Mouse (Mus musculus) NIH3T3 (cell line): Measurements from ENCODE around the gene Pfkp.
A peak's percentile ranks its signal among the peaks of the same experiment; 100 is the strongest.

ENCODE experiments used
- DNase-seq: peaks from one replicate; pipeline ENCODE4 v3.0.0-alpha.2; 2012; ENCODE audit warnings: low read depth

Pfkp gene

DNA sequence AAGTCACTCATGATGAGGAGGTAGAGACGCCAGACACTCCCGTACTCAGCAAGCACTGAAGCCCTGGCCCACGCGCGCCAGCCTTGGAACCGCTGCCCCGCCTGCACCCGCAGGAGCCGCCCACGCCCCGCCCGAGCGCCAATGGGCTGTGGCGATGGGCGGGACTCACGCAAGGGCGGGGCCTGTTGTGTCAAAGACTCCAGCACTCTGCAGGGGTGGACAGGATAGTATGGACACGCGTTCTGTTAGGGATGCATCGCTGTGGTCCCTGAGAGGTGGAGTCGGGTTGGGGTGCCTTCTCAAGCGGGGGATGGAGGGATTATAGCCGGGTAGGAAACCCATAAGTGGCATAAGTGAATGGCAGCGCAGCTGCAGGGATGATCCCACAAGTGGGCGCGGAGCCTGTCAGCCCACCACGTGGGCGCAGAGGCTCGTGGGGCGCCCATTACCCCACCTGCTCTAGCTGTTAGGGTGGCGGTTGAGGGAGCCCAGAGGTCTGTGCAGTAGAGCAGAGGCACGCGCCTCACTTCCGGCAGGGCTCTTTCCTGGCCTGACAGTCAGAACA lies at the start of gene Pfkp:
Gene Pfkp (minus strand): TSS at position 109 of the 565 bp plus-strand sequence.
- peak; percentile 90 for DNase-seq

DNA sequence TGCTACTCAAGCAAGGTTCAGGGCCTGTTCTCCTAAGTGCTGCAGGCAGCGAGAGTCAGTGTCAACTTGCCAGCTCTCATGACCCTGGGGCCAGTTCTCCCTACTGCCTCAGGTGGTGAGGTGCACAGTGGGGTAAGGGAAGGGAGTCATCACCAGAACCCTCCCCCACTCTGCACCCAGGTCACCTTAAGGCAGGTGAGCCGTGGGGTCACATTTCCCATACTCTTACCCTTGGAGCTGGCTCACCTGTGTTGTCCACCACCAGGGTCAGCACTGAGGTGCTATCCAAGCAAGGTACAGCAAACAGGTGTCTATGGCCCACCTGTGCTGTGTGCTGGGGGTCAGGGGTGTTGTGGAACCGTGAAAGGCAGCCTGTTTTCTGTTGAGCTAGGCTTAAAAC lies 42.0 kb upstream of the Pfkp start:
- DNase-seq, result no peak

DNA sequence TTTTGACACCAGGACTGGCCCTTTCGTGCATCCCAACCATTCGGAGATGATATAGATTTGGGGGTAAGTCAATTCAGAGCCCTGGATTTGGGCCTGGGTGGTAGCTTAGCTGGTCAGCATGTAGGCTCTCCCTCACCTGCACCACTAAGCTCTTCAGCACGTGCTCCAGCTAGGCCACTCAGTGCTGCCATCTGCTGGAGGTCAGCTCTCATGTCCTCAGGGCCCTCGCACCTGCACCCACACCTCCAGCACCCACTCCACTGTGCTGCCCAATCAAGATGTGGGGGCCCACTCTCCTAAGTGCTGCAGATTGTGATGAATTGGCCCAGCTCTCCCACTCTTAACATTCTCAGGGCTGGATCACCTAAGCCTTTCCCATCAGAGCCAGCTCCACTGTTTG lies 41.4 kb upstream of the Pfkp start:
- peak; percentile 42 for DNase-seq

DNA sequence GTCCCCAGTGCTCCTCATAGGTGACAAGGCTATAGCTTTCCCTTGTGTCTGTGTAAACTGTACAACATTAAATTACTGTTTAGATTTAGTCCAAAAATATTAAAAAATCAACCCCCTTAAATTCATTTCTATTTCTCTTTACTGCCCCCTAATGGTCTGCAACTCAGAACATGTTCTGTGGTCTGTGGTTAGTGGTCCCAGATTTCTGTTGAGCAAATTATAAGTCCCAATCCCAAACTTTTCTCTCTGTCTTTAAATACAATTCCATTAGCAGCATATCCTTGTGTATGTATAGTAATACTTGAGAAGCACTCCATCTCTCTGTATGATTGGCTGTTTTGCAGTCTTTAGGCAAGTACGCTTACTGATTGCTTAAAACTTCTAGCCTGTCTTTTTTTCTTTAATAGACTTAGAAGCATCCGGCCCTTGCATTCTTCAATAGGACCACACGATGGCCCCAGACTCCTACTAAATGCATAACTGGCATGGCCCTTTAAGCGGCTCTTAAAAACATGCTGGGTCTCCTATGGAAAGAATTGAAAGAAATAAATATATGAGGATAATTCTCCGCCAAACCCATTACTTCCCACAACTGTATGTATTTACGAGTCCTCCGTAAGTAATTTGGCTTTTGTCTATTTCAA lies 40.3 kb upstream of the Pfkp start:
- DNase-seq, result peak; percentile 76

DNA sequence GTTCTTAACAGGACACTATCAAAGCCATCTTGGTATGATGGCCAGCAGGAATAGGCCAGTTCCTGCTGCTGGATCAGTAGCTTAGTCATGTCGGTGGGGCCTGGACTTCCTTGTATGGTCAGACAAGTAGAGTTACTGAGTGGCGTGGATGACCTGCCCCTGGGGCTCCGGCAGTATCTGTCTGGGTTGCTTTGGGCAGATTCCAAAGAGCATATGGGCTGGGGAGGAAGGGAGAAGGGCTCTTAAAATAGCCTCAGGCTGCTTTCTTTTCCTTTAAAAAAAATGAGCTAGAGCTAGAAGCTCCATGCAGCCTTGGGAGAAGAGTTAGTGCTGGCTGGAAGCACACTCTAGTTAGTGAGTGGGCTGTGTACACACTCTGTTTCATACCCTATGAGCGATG lies 18.3 kb upstream of the Pfkp start:
- DNase-seq, result no peak

DNA sequence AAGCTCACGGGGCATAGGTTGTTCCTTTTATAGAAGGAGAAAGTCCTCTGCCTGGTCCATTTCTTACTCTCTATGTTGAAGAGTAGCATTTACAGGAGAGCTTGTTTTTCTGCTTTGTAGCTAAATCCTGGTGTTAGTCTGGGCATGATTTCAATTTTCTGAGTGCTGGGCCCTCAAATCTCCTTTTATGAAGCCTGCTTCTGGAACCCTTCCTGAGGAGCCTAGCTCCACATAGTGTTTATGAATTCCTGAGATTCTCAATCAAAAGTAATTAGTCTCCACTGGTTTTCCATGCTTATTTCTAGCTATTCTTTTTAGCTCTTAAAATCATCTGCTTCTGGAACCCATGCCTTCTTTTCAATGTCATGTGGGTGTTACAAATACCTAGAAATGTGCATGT lies 16.9 kb upstream of the Pfkp start:
- DNase-seq, result no peak

DNA sequence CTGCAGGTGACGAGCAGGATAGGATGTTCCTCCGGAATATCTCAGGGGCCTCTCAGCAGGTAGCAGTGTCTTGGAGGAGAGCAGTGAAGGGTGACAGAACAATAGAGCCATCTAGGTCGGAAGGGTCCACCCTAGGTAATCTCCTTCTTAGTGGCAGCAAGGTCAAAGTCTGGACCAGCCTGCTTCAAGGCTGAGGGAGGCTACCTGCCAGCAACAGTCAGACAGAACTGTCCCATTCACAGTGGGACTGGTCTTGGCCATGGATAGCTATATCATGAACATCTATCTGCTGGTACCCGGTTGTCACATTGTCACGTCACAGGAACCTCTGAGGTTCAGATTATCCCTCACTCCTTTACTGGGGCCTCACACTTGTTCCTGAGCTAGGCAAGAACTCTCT lies 15.6 kb upstream of the Pfkp start:
- no peak for DNase-seq

DNA sequence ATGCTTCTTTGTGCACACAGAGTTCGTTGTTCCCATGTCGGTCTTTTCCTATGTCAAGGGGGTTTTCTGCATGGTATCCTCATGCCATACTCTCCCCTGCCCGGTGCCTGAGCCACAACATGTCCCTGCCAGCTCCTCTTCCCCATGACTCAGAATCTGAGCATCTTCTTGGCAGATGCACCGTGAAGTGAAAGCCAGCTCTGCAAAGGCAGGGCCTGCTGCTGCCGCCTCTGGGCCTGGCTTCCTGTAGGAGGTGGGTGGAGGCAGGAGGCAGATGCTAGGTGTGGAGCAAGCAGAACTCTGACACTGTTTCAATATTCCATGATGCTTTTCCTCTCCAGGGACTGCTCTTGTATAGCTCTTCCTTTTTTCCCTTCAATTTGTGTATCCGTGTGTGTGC lies 10.7 kb upstream of the Pfkp start:
- DNase-seq, result peak; percentile 26

DNA sequence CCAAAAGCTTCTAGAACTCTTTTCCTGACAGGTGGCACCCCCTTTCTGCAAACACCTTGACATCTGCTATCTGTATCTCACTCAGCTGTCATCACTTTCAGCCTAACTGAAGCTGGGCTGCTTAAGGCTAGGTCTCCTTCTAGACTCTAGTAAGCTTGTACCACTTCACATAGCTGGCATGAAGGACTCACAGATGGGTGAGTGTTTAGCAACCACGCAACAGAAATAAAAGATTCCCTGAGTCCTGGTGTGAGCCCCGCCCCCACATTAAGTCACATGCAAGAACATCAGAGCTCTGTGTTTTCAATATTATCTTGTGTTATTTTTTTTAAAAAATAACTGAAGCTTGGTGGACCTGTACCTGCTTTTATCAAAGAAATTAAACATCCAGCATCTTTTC lies 8.7 kb upstream of the Pfkp start:
- DNase-seq, result no peak

DNA sequence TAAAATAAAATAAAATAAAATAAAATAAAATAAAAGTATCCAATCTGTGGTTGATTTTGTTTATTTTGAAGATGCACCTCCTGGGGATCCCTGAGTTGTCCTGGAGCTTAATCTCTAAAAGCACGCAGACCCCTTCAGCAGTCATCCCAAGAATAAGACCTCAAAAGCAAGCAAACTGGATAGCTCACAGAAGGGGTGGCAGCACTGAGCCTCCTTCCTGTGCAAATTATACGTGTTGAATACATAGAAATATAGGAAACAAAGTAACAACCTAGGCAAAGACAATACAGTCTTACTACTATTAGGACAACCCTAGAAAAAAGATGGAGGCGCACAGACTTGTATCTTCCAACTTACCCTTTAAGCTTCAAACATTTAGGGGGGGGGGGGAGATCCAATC lies 965 bp upstream of the Pfkp start:
- no peak for DNase-seq

DNA sequence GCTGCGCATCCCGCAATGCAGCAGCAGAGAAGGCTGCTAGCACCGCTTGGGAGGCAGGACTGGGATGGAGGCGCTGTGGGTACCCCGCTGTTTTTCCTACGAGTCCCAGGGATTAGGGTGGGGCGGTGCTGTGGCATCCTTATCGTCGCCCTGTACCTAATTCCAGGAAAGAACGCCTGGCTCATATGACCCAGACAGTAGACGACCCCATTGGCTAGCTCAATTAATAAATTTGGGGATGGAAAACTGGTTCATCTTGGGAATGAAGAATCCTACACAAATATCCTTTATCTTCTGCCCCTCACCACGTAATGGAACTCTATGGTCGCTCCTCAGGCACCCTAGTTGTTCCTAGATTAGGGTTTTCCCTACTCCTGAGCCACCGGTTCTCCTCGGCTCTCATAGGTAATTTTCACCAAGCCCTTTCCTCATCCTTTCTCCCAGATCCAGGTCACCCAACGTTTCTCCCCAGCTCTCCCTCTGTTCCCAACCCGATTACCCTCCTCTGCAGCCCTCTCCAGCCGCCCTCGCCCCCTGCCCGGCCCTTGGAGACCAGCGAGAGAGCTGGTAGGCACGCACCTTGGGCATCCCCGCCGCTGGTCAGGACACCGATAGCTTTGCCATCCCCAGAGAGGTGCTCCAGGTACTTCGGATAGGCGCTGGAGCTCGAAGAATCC lies 447 bp downstream of the Pfkp start:
- DNase-seq, result no peak

DNA sequence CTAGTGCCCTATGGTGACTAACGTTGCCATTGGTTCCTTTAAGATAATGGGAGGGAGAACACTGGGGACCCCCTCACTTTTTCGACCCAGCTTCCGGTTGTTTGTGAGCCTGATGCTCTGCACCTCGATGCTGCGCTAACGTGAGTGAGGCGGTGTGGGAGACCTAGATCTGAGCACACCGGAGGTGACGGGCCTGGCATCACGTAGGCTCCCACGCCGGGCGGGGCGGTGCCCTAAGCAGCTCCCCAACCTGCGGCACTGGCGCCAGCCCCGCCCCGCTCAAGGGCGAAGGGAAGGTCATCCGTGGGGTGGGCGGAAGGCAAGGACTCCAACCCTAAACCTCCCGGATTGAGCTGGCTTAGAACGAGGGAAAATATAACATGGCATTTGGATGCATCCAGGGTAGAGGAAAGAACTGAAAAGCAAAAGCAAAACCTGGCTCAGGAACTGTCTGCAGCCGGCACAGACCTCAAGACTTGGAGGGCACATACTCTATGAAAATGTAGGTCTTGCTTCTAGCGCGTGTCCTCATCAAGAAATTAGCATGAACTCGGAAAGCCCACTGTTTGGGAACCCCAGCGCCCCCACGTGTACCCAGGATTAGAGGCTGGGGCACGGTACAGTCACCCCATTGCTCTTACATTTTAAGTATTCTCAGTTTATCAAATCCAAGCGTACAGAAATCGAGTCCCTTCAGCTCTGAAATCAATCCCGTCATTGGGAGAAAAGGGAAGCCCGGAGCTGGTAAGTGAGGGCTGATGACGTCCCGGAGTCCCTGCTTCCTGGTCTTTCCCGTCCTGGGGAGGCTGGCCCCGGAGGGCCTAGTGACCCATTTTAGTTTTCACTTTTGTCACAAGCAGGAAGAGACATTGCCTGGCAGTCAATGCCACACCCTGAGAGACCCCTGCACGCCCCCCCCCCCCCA lies 1.2 kb downstream of the Pfkp start:
- DNase-seq, result peak; percentile 35

DNA sequence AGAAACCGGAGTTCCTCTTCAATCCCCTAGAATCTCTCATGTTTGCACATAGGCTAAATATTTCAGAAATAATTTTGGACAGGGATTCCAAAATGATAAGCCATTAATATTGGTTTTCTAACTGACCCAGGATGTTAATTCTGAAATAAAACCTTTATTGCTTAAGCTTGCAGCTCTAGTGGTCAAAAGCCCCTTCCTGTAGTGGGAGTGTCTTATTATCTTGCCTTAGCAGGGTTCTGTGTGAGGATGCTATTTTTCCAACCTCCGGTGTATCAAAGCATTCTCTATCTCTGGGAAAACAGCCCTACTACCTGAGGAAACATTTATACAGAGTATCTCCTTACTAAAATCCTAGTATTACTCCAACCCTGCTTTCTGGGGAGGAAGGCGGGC lies 1.9 kb downstream of the Pfkp start:
- DNase-seq, result no peak

DNA sequence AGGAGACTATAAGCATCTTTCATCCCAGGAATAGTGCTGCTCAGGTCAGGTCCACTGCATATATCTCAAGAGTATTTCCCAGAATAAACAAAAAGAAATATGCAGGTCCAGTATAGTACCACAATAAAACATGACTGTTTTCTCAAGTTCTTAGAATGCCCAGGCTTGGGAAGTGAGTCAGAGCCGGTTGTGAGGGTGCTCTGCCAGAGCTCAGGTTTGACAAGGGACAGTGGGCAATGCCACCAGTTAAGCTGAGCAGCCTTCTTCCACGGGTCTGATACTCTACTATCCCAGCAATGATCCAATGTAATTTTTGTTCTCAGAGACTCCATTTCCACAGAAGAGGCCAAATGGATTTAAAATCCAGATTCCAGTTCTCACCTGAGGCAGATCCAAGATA lies 2.3 kb downstream of the Pfkp start:
- no peak for DNase-seq

DNA sequence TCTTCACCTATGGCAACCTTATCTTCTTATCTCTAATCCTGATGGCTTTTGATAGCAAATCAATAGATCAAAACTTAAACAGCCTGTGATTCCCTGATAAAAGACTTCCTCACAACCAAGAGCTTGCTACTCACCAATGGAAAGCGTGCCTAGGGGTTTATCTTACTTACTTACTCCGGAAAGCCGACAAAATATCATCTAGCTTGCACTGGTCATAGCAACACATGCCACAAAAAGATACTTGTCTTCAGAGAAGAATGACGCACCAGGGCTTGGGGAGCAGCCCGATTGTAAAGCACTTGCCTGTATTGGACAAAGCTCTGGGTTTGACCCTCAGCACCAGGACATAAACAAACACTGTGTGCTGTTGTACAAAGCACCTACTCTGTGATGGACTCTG lies 4.6 kb downstream of the Pfkp start:
- DNase-seq, result no peak

DNA sequence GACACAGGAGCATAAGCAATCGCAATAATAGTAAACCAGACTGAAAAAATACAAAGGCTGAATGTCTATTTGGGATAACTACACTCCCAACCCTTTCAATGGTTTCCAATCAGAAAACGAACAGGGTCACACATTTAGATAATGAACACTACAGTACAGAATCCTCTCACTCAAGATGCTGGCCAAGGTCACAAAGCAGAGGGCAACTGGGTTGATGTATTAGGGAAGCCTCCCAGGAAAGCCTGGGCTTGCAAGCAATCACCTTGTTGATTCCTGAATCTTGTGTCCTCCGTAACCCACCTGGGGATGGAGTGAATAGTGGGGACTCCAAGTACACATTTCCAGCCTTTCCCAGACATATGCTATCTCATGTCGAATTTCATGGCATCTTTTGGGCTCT lies 5.6 kb downstream of the Pfkp start:
- DNase-seq, result no peak

DNA sequence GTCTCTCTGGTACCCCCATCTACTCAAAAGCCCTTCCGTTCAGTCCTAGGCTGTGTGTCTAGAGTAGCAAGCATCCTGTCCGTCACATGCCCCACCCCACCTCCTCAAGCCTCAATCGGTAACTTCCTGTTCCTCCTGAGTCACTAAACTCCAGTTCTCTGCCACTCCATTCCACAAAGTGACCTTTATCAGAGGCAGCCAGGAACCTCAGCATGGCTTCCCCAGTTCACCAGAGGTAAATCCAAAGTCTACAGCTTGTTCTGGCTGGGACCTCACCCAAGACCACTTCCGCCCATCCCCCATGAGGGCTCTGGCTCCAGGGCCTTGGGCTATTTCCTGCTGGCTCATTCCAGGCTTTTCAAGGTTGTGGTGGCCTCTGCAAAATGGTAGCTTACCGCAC lies 6.1 kb downstream of the Pfkp start:
- no peak for DNase-seq

DNA sequence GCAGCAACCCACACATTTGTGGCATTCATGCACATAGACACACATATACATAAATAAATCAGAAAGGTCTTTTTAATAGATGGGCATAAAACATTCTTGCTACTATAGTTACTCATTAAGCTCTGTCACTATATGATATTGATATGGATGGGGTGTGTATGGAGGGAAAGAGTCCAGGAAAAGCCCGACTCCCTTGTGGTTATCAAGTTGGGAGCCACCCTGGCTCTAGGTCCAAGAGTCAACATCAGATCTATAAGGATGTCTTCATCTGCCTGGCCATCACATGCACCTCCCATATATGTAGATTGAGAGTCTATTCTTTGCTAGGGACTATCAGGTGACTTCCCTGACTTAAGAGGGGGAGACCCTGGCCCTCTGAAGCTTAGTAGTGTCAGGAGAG lies 7.1 kb downstream of the Pfkp start:
- DNase-seq, result no peak

DNA sequence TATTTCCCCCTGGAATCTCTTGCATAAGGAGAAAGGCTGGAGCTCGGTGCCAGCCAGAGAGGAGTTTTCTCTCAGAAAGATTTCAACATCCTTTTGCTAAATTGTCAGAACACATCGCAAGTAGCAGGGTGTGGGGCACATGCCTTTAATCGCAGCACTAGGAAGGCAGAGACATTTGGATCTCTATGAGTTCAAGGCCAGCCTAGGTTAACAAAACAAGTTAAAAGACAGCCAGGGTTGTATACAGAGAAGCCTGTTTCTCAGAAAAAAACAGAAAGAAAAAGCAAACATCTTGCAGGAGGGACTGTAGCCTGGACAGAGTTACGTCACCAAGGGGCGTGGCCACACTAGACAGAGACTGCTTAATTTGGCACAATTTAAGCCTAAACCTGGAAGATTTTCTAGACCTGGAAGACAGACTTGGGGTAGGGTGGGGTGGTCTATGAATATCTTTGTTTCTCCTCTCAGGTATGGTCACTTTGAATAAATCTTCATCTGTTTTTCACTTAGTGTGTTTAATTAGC lies 9.0 kb downstream of the Pfkp start:
- DNase-seq, result peak; percentile 44

DNA sequence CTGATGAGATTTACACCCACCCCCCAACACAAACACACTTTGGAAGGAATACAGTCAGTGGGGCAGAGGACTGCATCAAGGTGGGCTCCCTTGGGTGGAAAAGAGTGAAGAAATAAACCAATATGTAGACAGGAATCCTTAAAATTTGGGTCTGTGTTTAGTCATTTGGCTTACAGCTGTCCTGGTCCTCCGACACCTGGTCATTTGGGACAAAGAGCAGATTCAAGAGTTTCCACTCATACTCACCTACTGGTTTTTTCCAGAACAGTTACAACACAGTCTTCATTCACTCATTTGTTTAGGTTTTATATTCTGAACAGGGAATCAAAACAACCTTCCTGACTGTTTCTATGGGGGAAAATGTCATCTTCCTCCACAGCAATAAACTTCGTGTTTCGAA lies 9.6 kb downstream of the Pfkp start:
- DNase-seq, result no peak

DNA sequence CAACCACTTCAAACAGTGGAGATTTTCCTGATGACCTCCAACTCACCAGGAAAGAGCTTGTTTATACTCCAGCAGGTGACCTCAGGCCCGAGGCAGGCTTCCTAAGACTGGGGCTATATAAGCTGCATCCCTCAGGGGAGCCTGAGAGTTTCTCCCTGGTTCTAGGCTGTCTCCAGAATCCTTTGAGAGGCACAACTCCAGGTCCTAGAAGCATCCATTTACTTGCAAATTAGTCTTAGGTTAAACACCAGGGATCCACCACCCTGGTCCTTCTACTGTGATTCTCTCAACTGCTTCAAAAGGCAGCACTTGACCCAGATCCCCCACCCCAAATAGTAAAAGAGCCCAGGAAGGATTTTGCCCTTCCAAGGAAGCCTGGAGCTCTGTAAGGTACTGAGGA lies 10.2 kb downstream of the Pfkp start:
- no peak for DNase-seq

DNA sequence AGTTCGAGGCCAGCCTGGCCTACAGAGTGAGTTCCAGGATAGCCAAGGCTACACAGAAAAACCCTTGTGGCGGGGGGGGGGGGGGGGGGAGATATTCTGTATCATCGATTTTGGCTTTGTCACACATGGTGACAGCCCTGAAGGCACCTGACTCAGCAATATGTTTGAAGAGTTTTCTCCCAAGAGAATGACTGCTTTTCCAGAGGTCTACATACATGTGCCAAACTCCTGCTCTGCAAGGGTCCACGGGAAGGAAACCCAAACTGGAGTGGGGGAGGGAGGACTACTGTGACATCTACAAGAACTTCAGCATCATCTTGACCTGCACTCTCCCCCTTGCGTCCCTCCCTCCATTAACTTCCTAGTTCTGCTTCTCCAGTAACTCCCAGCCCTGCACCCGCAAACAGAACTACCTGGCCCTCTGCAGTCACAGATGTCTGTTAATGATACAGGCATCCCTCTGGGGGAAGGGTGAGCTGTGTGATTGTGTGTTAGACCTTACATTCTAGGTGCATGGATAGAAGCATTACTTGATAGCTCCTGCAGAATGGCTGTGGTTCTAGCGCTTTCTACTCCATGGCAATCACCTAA lies 10.9 kb downstream of the Pfkp start:
- no peak for DNase-seq
